Mouse (Mus musculus): Measurements from ENCODE around the gene Rnf31. TPM values are rescaled to one million over a fixed set of nuclear protein-coding genes. Genes with fewer than 3 reads are reported as not detected.
A peak's percentile ranks its signal among the peaks of the same experiment; 100 is the strongest.

Rnf31 gene
- polyA plus RNA-seq, 1 experiment from 2014 or later = 17.7 TPM

- peaks cover 23% of the 10 kb centered on the region for H3K4me1 ChIP-seq
- no peak overlapping the region for H3K9ac ChIP-seq (replicated peaks)
- WGBS = 97% methylated on average over 13 of the region's 13 CpGs
- H3K36me3 ChIP-seq = peaks cover 45% of the 10 kb centered on the region
- no peak overlapping the region for H3K4me2 ChIP-seq (replicated peaks)
- ATAC-seq (replicated peaks) = no peak
- H3K4me3 ChIP-seq = no peak overlapping the region
- no peaks in the 10 kb centered on the region for H3K9me3 ChIP-seq
- no peaks in the 10 kb centered on the region for H3K27me3 ChIP-seq
- H3K27ac ChIP-seq (replicated peaks) = no peak overlapping the region
Observed at GRCm38 (mm10) chr14:55641291-55641690, 49.8 kb downstream of the Rnf31 start.

GRCm38 (mm10) chr14:55642679-55643059 is 51.2 kb downstream of the Rnf31 start:
- Histone ChIP-seq H3K9ac (replicated peaks) (peak overlapping the region; percentile 86), H3K9me3 (no peaks in the 10 kb centered on the region), H3K27me3 (no peaks in the 10 kb centered on the region), H3K4me3 (peak overlapping the region; percentile 71), H3K36me3 (peaks cover 34% of the 10 kb centered on the region), H3K4me2 (replicated peaks) (peak overlapping the region; percentile 76), H3K4me1 (peaks cover 22% of the 10 kb centered on the region), H3K27ac (replicated peaks) (peak overlapping the region; percentile 94)
- ATAC-seq (replicated peaks) = peak; percentile 57
- WGBS = 20% methylated on average over 8 of the region's 8 CpGs

- WGBS = under 1% methylated on average over 83 of the region's 89 CpGs
- Histone ChIP-seq H3K27ac (replicated peaks) (peak within 1 kb of the TSS; percentile 94), H3K9me3 (no peaks in the 10 kb centered on the region), H3K4me2 (replicated peaks) (peak within 1 kb of the TSS; percentile 76), H3K9ac (replicated peaks) (peak within 1 kb of the TSS; percentile 86), H3K4me3 (peak within 1 kb of the TSS; percentile 71), H3K4me1 (peaks cover 22% of the 10 kb centered on the region), H3K27me3 (no peaks in the 10 kb centered on the region), H3K36me3 (peaks cover 28% of the 10 kb centered on the region)
- ATAC-seq (replicated peaks) = peak; percentile 92
Observed at GRCm38 (mm10) chr14:55643060-55643907, 51.8 kb downstream of the Rnf31 start, which contains the start of gene Tm9sf1. Gene Tm9sf1 (minus strand): TSS chr14:55643806.

- H3K4me3 ChIP-seq = peak overlapping the region; percentile 71
- 29% methylated on average over 17 of the region's 17 CpGs for WGBS
- no peak for ATAC-seq (replicated peaks)
- peak overlapping the region; percentile 86 for H3K9ac ChIP-seq (replicated peaks)
- H3K36me3 ChIP-seq = peaks cover 18% of the 10 kb centered on the region
- H3K27ac ChIP-seq (replicated peaks) = no peak overlapping the region
- peaks cover 22% of the 10 kb centered on the region for H3K4me1 ChIP-seq
- no peaks in the 10 kb centered on the region for H3K9me3 ChIP-seq
- peak overlapping the region; percentile 76 for H3K4me2 ChIP-seq (replicated peaks)
- H3K27me3 ChIP-seq = no peaks in the 10 kb centered on the region
Observed at GRCm38 (mm10) chr14:55644261-55644888, 52.9 kb downstream of the Rnf31 start.

GRCm38 (mm10) chr14:55649884-55650283 is 58.4 kb downstream of the Rnf31 start, which contains the start of gene Tssk4:
Gene Tssk4 (plus strand): TSS chr14:55650184.
- H3K4me1 ChIP-seq = peaks cover 4% of the 10 kb centered on the region
- H3K9ac ChIP-seq (replicated peaks) = no peak within 1 kb of the TSS
- H3K4me2 ChIP-seq (replicated peaks) = no peak within 1 kb of the TSS
- no peak for ATAC-seq (replicated peaks)
- WGBS = 97% methylated on average over 2 of the region's 2 CpGs
- no peaks in the 10 kb centered on the region for H3K27me3 ChIP-seq
- no peaks in the 10 kb centered on the region for H3K36me3 ChIP-seq
- no peak within 1 kb of the TSS for H3K4me3 ChIP-seq
- H3K9me3 ChIP-seq = no peaks in the 10 kb centered on the region
- H3K27ac ChIP-seq (replicated peaks) = no peak within 1 kb of the TSS

GRCm38 (mm10) chr14:55651528-55651927 is 60.0 kb downstream of the Rnf31 start:
- Histone ChIP-seq H3K4me1 (no peaks in the 10 kb centered on the region), H3K4me2 (replicated peaks) (no peak overlapping the region), H3K9me3 (no peaks in the 10 kb centered on the region), H3K27me3 (no peaks in the 10 kb centered on the region), H3K4me3 (no peak overlapping the region), H3K36me3 (no peaks in the 10 kb centered on the region), H3K27ac (replicated peaks) (no peak overlapping the region), H3K9ac (replicated peaks) (no peak overlapping the region)
- ATAC-seq (replicated peaks) = no peak
- WGBS = 90% methylated on average over 7 of the region's 7 CpGs

Other genes starting within 250 kb of the Rnf31 start
- 49.6 and 60.0 TPM in 2 replicates for gene Dhrs4, start 113.0 kb upstream of the Rnf31 start, polyA plus RNA-seq (2015; fragmentation: Nextera tagmentation; extraction: Ambion mirVana)
- 30.2 and 33.4 TPM in 2 replicates for gene Carmil3, start 101.1 kb upstream of the Rnf31 start, polyA plus RNA-seq (2015; fragmentation: Nextera tagmentation; extraction: Ambion mirVana)
- 9.1 and 10.3 TPM in 2 replicates for gene Cpne6, start 81.3 kb upstream of the Rnf31 start, polyA plus RNA-seq (2015; fragmentation: Nextera tagmentation; extraction: Ambion mirVana)
- 0.09 and 0.11 TPM in 2 replicates for gene Nrl, start 66.7 kb upstream of the Rnf31 start, polyA plus RNA-seq (2015; fragmentation: Nextera tagmentation; extraction: Ambion mirVana)
- gene Pck2, start 51.4 kb upstream of the Rnf31 start, polyA plus RNA-seq (2015; fragmentation: Nextera tagmentation; extraction: Ambion mirVana) = 18.2 and 25.1 TPM in 2 replicates
- gene Dcaf11, start 31.7 kb upstream of the Rnf31 start, polyA plus RNA-seq (2015; fragmentation: Nextera tagmentation; extraction: Ambion mirVana) = 121 and 132 TPM in 2 replicates
- gene A730061H03Rik, start 31.3 kb upstream of the Rnf31 start, polyA plus RNA-seq (2015; fragmentation: Nextera tagmentation; extraction: Ambion mirVana) = 0.49 and 0.60 TPM in 2 replicates
- gene Fitm1, start 16.1 kb upstream of the Rnf31 start, polyA plus RNA-seq (2015; fragmentation: Nextera tagmentation; extraction: Ambion mirVana) = not detected in 2 replicates
- 187 and 189 TPM in 2 replicates for gene Psme1, start 13.6 kb upstream of the Rnf31 start, polyA plus RNA-seq (2015; fragmentation: Nextera tagmentation; extraction: Ambion mirVana)
- 15.0 and 16.0 TPM in 2 replicates for gene Emc9, start 6.4 kb upstream of the Rnf31 start, polyA plus RNA-seq (2015; fragmentation: Nextera tagmentation; extraction: Ambion mirVana)
- gene Psme2, start 595 bp upstream of the Rnf31 start, polyA plus RNA-seq (2015; fragmentation: Nextera tagmentation; extraction: Ambion mirVana) = 187 and 211 TPM in 2 replicates
- 7.2 and 8.1 TPM in 2 replicates for gene Irf9, start 11.9 kb downstream of the Rnf31 start, polyA plus RNA-seq (2015; fragmentation: Nextera tagmentation; extraction: Ambion mirVana)
- gene Rec8, start 26.3 kb downstream of the Rnf31 start, polyA plus RNA-seq (2015; fragmentation: Nextera tagmentation; extraction: Ambion mirVana) = 11.3 and 11.5 TPM in 2 replicates
- 82.0 and 82.1 TPM in 2 replicates for gene Ipo4, start 44.2 kb downstream of the Rnf31 start, polyA plus RNA-seq (2015; fragmentation: Nextera tagmentation; extraction: Ambion mirVana)
- gene Gm49378, start 46.2 kb downstream of the Rnf31 start, polyA plus RNA-seq (2015; fragmentation: Nextera tagmentation; extraction: Ambion mirVana) = 1.4 and 2.0 TPM in 2 replicates
- gene Tm9sf1, start 52.1 kb downstream of the Rnf31 start, polyA plus RNA-seq (2015; fragmentation: Nextera tagmentation; extraction: Ambion mirVana) = 61.7 and 67.2 TPM in 2 replicates
- gene Tssk4, start 58.5 kb downstream of the Rnf31 start, polyA plus RNA-seq (2015; fragmentation: Nextera tagmentation; extraction: Ambion mirVana) = 0.38 and 0.53 TPM in 2 replicates
- gene Mdp1, start 68.8 kb downstream of the Rnf31 start, polyA plus RNA-seq (2015; fragmentation: Nextera tagmentation; extraction: Ambion mirVana) = 66.0 and 68.5 TPM in 2 replicates
- gene Gmpr2, start 80.2 kb downstream of the Rnf31 start, polyA plus RNA-seq (2015; fragmentation: Nextera tagmentation; extraction: Ambion mirVana) = 56.7 and 62.2 TPM in 2 replicates
- gene Nedd8, start 80.4 kb downstream of the Rnf31 start, polyA plus RNA-seq (2015; fragmentation: Nextera tagmentation; extraction: Ambion mirVana) = 563 and 611 TPM in 2 replicates
- 32.9 and 36.2 TPM in 2 replicates for gene Tinf2, start 90.1 kb downstream of the Rnf31 start, polyA plus RNA-seq (2015; fragmentation: Nextera tagmentation; extraction: Ambion mirVana)
- 0.09 and 0.20 TPM in 2 replicates for gene Tgm1, start 122.2 kb downstream of the Rnf31 start, polyA plus RNA-seq (2015; fragmentation: Nextera tagmentation; extraction: Ambion mirVana)
- gene Rabggta, start 130.6 kb downstream of the Rnf31 start, polyA plus RNA-seq (2015; fragmentation: Nextera tagmentation; extraction: Ambion mirVana) = 49.9 and 51.4 TPM in 2 replicates
- 77.1 and 82.7 TPM in 2 replicates for gene Dhrs1, start 154.0 kb downstream of the Rnf31 start, polyA plus RNA-seq (2015; fragmentation: Nextera tagmentation; extraction: Ambion mirVana)
- 39.7 and 41.4 TPM in 2 replicates for gene Nop9, start 154.0 kb downstream of the Rnf31 start, polyA plus RNA-seq (2015; fragmentation: Nextera tagmentation; extraction: Ambion mirVana)
- gene Cideb, start 166.8 kb downstream of the Rnf31 start, polyA plus RNA-seq (2015; fragmentation: Nextera tagmentation; extraction: Ambion mirVana) = 0.15 and 0.29 TPM in 2 replicates
- gene Ltb4r2, start 169.7 kb downstream of the Rnf31 start, polyA plus RNA-seq (2015; fragmentation: Nextera tagmentation; extraction: Ambion mirVana) = 0.10 and 0.24 TPM in 2 replicates
- 0.26 TPM in 1 of 2 replicates, not detected in the other for gene Ltb4r1, start 174.3 kb downstream of the Rnf31 start, polyA plus RNA-seq (2015; fragmentation: Nextera tagmentation; extraction: Ambion mirVana)
- gene Adcy4, start 192.4 kb downstream of the Rnf31 start, polyA plus RNA-seq (2015; fragmentation: Nextera tagmentation; extraction: Ambion mirVana) = 2.9 and 4.0 TPM in 2 replicates
- gene Ripk3, start 197.2 kb downstream of the Rnf31 start, polyA plus RNA-seq (2015; fragmentation: Nextera tagmentation; extraction: Ambion mirVana) = 1.1 and 2.3 TPM in 2 replicates
- gene Nfatc4, start 231.4 kb downstream of the Rnf31 start, polyA plus RNA-seq (2015; fragmentation: Nextera tagmentation; extraction: Ambion mirVana) = 10.9 and 13.6 TPM in 2 replicates